Mouse (Mus musculus): ENCODE results near the gene Slc12a5. TPM values are rescaled to one million over a fixed set of nuclear protein-coding genes. Genes with fewer than 3 reads are reported as not detected.

Slc12a5 gene
- total and polyA plus RNA-seq, 3 experiments: 0.50 to 1.3 TPM; not detected in 1

- no peak for DNase-seq (ENCODE audit: low read depth, low spot score)
- no peak overlapping the region for H3K9ac ChIP-seq (ENCODE audit: control insufficient read depth, low read depth, low read length, poor library complexity, severe bottlenecking)
- H3K79me2 ChIP-seq (ENCODE audit: control insufficient read depth, insufficient read depth, low read length, poor library complexity): no peaks in the 10 kb centered on the region; the same call in 1 of the 2 replicates
- peaks cover 0 to 3% of the 10 kb centered on the region in 2 experiments; a peak in 1 of 4 replicates for H3K36me3 ChIP-seq (ENCODE audit: control insufficient read depth in 1 of 2, insufficient read depth in 2 of 2, low read length in 2 of 2)
- H3K27ac ChIP-seq (ENCODE audit: control insufficient read depth, low read depth, low read length): no peak overlapping the region
- TF ChIP-seq CHD1 (IDR thresholded peaks at IDR 0.05; ENCODE audit: low read depth, low read length): no peak
- no peak; a peak in 1 of 6 replicates for TF ChIP-seq CTCF (IDR thresholded peaks at IDR 0.05 in 2 of 3, conservative IDR thresholded peaks at IDR 0.05 in 1 of 3; ENCODE audit: control insufficient read depth in 1 of 3, insufficient read depth in 1 of 3, low read depth in 2 of 3, low read length in 3 of 3, poor library complexity in 1 of 3, severe bottlenecking in 1 of 3)
- no peak for TF ChIP-seq RCOR1 (IDR thresholded peaks at IDR 0.05; ENCODE audit: low read depth, low read length)
- TF ChIP-seq SMC3 (IDR thresholded peaks at IDR 0.05; ENCODE audit: low read depth, low read length): no peak
- no peak for TF ChIP-seq GABPA (IDR thresholded peaks at IDR 0.05; ENCODE audit: low read depth, low read length)
- TF ChIP-seq CHD2 (IDR thresholded peaks at IDR 0.05; ENCODE audit: low read length): no peak
- TF ChIP-seq USF2 (IDR thresholded peaks at IDR 0.05; ENCODE audit: borderline replicate concordance in 1 of 2, insufficient read depth in 1 of 2, low read depth in 1 of 2, low read length in 2 of 2): no peak
- TF ChIP-seq RAD21 (IDR thresholded peaks at IDR 0.05; ENCODE audit: low read depth, low read length): no peak
- TF ChIP-seq KAT2A (conservative IDR thresholded peaks at IDR 0.05; ENCODE audit: low read depth, low read length): no peak
- no peak for TF ChIP-seq E2F4 (IDR thresholded peaks at IDR 0.05; ENCODE audit: borderline replicate concordance, low read depth, low read length)
- TF ChIP-seq MAZ (IDR thresholded peaks at IDR 0.05; ENCODE audit: low read depth, low read length): no peak
- TF ChIP-seq HCFC1 (IDR thresholded peaks at IDR 0.05; ENCODE audit: low read depth, low read length): no peak
- no peak for TF ChIP-seq EP300 (IDR thresholded peaks at IDR 0.05; ENCODE audit: low read depth in 1 of 2, low read length in 2 of 2)
- no peak for TF ChIP-seq USF1 (IDR thresholded peaks at IDR 0.05; ENCODE audit: low read depth, low read length)
- H3K27me3 ChIP-seq (ENCODE audit: control insufficient read depth in 1 of 2, insufficient read depth in 2 of 2, low read length in 2 of 2): no peaks in the 10 kb centered on the region
- peaks cover 0 to 7% of the 10 kb centered on the region in 2 experiments; a peak in 1 of 4 replicates for H3K4me1 ChIP-seq (ENCODE audit: control insufficient read depth in 1 of 2, insufficient read depth in 2 of 2, low read length in 2 of 2)
- no peak overlapping the region for H3K4me3 ChIP-seq (ENCODE audit: control insufficient read depth in 1 of 2, insufficient read depth in 1 of 2, low read depth in 2 of 2, low read length in 2 of 2)
- no peaks in the 10 kb centered on the region for H3K9me3 ChIP-seq (replicated peaks; ENCODE audit: insufficient read depth, low read length)
These were observed 4.9 kb upstream of the Slc12a5 start for GRCm38 (mm10) chr2:164955725-164956124.

- Histone ChIP-seq H3K9me3 (replicated peaks; ENCODE audit: insufficient read depth, low read length) (no peaks in the 10 kb centered on the region), H3K27me3 (ENCODE audit: control insufficient read depth in 1 of 2, insufficient read depth in 2 of 2, low read length in 2 of 2) (no peaks in the 10 kb centered on the region), H3K9ac (ENCODE audit: control insufficient read depth, low read depth, low read length, poor library complexity, severe bottlenecking) (no peak overlapping the region), H3K36me3 (ENCODE audit: control insufficient read depth in 1 of 2, insufficient read depth in 2 of 2, low read length in 2 of 2) (peaks cover 0 to 3% of the 10 kb centered on the region in 2 experiments; a peak in 1 of 4 replicates), H3K79me2 (ENCODE audit: control insufficient read depth, insufficient read depth, low read length, poor library complexity) (no peaks in the 10 kb centered on the region; the same call in 1 of the 2 replicates), H3K4me3 (ENCODE audit: control insufficient read depth in 1 of 2, insufficient read depth in 1 of 2, low read depth in 2 of 2, low read length in 2 of 2) (no peak overlapping the region), H3K4me1 (ENCODE audit: control insufficient read depth in 1 of 2, insufficient read depth in 2 of 2, low read length in 2 of 2) (peaks cover 0 to 8% of the 10 kb centered on the region in 2 experiments; a peak in 2 of 4 replicates), H3K27ac (ENCODE audit: control insufficient read depth, low read depth, low read length) (no peak overlapping the region)
- TF ChIP-seq SIN3A (IDR thresholded peaks at IDR 0.05; ENCODE audit: low read length): no peak
- no peak for TF ChIP-seq POLR2AphosphoS5 (IDR thresholded peaks at IDR 0.05; ENCODE audit: borderline replicate concordance, low read depth, low read length)
- no peak for TF ChIP-seq UBTF (IDR thresholded peaks at IDR 0.05; ENCODE audit: borderline replicate concordance, insufficient read depth, low read depth, low read length)
- no peak for TF ChIP-seq ELF1 (IDR thresholded peaks at IDR 0.05; ENCODE audit: low read depth, low read length)
- TF ChIP-seq GATA1 (IDR thresholded peaks at IDR 0.05; ENCODE audit: low read depth, low read length): no peak
- no peak for TF ChIP-seq ZNF384 (IDR thresholded peaks at IDR 0.05; ENCODE audit: low read depth, low read length)
- TF ChIP-seq MAX (IDR thresholded peaks at IDR 0.05; ENCODE audit: low read length): no peak
- TF ChIP-seq EP300 (IDR thresholded peaks at IDR 0.05; ENCODE audit: low read depth in 1 of 2, low read length in 2 of 2): no peak
- no peak for TF ChIP-seq ETS1 (IDR thresholded peaks at IDR 0.05; ENCODE audit: low read depth, low read length)
- TF ChIP-seq ZKSCAN1 (IDR thresholded peaks at IDR 0.05; ENCODE audit: low read depth, low read length): no peak
- no peak for TF ChIP-seq USF2 (IDR thresholded peaks at IDR 0.05; ENCODE audit: borderline replicate concordance in 1 of 2, insufficient read depth in 1 of 2, low read depth in 1 of 2, low read length in 2 of 2)
- no peak for TF ChIP-seq RCOR1 (IDR thresholded peaks at IDR 0.05; ENCODE audit: low read depth, low read length)
- no peak for TF ChIP-seq CHD1 (IDR thresholded peaks at IDR 0.05; ENCODE audit: low read depth, low read length)
- no peak for TF ChIP-seq MYB (IDR thresholded peaks at IDR 0.05; ENCODE audit: low read depth, low read length)
- TF ChIP-seq MXI1 (IDR thresholded peaks at IDR 0.05; ENCODE audit: low read depth, low read length): no peak
- TF ChIP-seq CHD2 (IDR thresholded peaks at IDR 0.05; ENCODE audit: low read length): no peak
- TF ChIP-seq CTCF (IDR thresholded peaks at IDR 0.05 in 2 of 3, conservative IDR thresholded peaks at IDR 0.05 in 1 of 3; ENCODE audit: control insufficient read depth in 1 of 3, insufficient read depth in 1 of 3, low read depth in 2 of 3, low read length in 3 of 3, poor library complexity in 1 of 3, severe bottlenecking in 1 of 3): no peak
- no peak for TF ChIP-seq HCFC1 (IDR thresholded peaks at IDR 0.05; ENCODE audit: low read depth, low read length)
- no peak for DNase-seq (ENCODE audit: low read depth, low spot score)
These were observed 4.4 kb upstream of the Slc12a5 start for GRCm38 (mm10) chr2:164956195-164956594.

Measured in MEL (cell line).